24 mouse cellular contexts compared by ENCODE assay signal in the genomic region with DNA sequence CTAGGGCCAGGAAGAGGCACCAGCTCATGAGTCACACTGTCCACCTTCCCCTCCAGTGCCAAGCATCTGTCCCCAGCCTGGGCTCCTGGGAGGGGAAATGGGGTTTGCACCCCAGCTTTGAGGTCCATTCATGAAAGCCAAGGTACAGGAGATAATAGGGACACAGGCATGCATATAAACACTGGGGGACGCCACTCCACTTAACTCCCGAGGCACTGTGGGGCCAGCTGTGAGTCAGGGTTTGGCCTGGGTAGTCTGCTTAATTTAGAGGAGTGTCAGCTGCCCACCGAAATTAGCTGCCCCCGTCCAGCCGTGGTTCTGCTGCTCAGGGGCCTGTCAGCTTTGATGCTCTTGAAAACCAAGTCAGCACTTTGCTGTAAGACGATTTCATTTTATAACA. TPM values are rescaled to one million over a fixed set of nuclear protein-coding genes. Genes with fewer than 3 reads are reported as not detected.
DNase-seq lines count a peak whose midpoint lies in the region; ATAC-seq and TF ChIP-seq lines count a peak whose summit lies in the region.
"Had no signal": no experiment of that assay in that cellular context is flagged by ENCODE, and none has a peak within 500 bp of the region (broad histone marks: within the 10 kb centered on the region; RNA-seq: fewer than 3 reads in every experiment).

No protein-coding gene starts in this region.

- ATAC-seq in forebrain, embryonic 14.5 days = no peak
- peak; percentile 54 for ATAC-seq in hindbrain, embryonic 11.5 days (ENCODE audit: low FRiP score)
- ATAC-seq in hindbrain, postnatal 0 days = no peak
- ATAC-seq: activated CD4-positive, CD25-positive, alpha-beta regulatory T cell, adult 4 months; forebrain, embryonic 16.5 days; inflammation-experienced regulatory T-cells, adult 6 months; intestine, embryonic 16.5 days had no signal

- WGBS in forebrain, embryonic 10.5 days = 79% methylated on average over 6 of the region's 6 CpGs
- 72% methylated on average over 6 of the region's 6 CpGs for WGBS in forebrain, embryonic 14.5 days
- WGBS in hindbrain, embryonic 11.5 days = 67% methylated on average over 6 of the region's 6 CpGs
- 46% methylated on average over 6 of the region's 6 CpGs for WGBS in hindbrain, postnatal 0 days
- 69% methylated on average over 6 of the region's 6 CpGs for WGBS in embryonic facial prominence, embryonic 10.5 days

- H3K9me3 ChIP-seq in forebrain, embryonic 10.5 days = no peaks in the 10 kb centered on the region
- no peaks in the 10 kb centered on the region for H3K9me3 ChIP-seq in forebrain, embryonic 14.5 days (replicated peaks; ENCODE audit: control insufficient read depth, low read length)
- H3K9me3 ChIP-seq in hindbrain, embryonic 11.5 days (ENCODE audit: control insufficient read depth, low read length) = no peaks in the 10 kb centered on the region
- no peaks in the 10 kb centered on the region for H3K9me3 ChIP-seq in hindbrain, postnatal 0 days (ENCODE audit: low read length)
- H3K9me3 ChIP-seq in embryonic facial prominence, embryonic 10.5 days = no peaks in the 10 kb centered on the region
- H3K9me3 ChIP-seq: embryonic facial prominence, embryonic 12.5 days; embryonic facial prominence, embryonic 15.5 days; forebrain, embryonic 12.5 days; hindbrain, embryonic 15.5 days had no signal

- H3K9ac ChIP-seq in forebrain, embryonic 14.5 days (ENCODE audit: low read length) = no peak overlapping the region
- no peak overlapping the region for H3K9ac ChIP-seq in hindbrain, embryonic 11.5 days (ENCODE audit: low read depth, low read length)
- no peak overlapping the region for H3K9ac ChIP-seq in hindbrain, postnatal 0 days (replicated peaks; ENCODE audit: low read length)
- H3K9ac ChIP-seq: embryonic facial prominence, embryonic 12.5 days; embryonic facial prominence, embryonic 15.5 days; forebrain, embryonic 12.5 days; hindbrain, embryonic 15.5 days had no signal

- peaks cover 32% of the 10 kb centered on the region for H3K4me1 ChIP-seq in forebrain, embryonic 10.5 days
- no peaks in the 10 kb centered on the region for H3K4me1 ChIP-seq in forebrain, embryonic 14.5 days (ENCODE audit: control insufficient read depth, insufficient read depth, low read length)
- H3K4me1 ChIP-seq in hindbrain, embryonic 11.5 days (replicated peaks; ENCODE audit: control insufficient read depth, insufficient read depth, low read length) = peaks cover 3% of the 10 kb centered on the region; the same call in 1 of the 2 replicates
- no peaks in the 10 kb centered on the region for H3K4me1 ChIP-seq in hindbrain, postnatal 0 days (ENCODE audit: insufficient read depth, low read length)
- peaks cover 34% of the 10 kb centered on the region for H3K4me1 ChIP-seq in embryonic facial prominence, embryonic 10.5 days
- H3K4me1 ChIP-seq: embryonic facial prominence, embryonic 12.5 days; embryonic facial prominence, embryonic 15.5 days; hindbrain, embryonic 15.5 days had no signal

- DNase-seq in forebrain, embryonic 10.5 days (ENCODE audit: extremely low spot score, low spot score) = no peak
- DNase-seq in forebrain, embryonic 14.5 days (ENCODE audit: low spot score) = no peak
- DNase-seq in hindbrain, embryonic 11.5 days (ENCODE audit: low spot score) = no peak
- no peak for DNase-seq in hindbrain, postnatal 0 days (ENCODE audit: low spot score)
- no peak for DNase-seq in embryonic facial prominence, embryonic 10.5 days (ENCODE audit: low spot score)
- DNase-seq in kidney, postnatal 25 days = no peak
- DNase-seq: adrenal gland, postnatal 10 days; adrenal gland, postnatal 36 days; cerebellum, adult 18-20 months; cerebellum, adult 9-10 months; cerebellum, postnatal 14 days; gastrocnemius, postnatal 10 days; gastrocnemius, postnatal 36 days; heart, postnatal 36 days; kidney, adult 18-20 months had no signal

- no peaks in the 10 kb centered on the region for H3K27me3 ChIP-seq in forebrain, embryonic 10.5 days (ENCODE audit: poor library complexity, severe bottlenecking)
- no peaks in the 10 kb centered on the region for H3K27me3 ChIP-seq in forebrain, embryonic 14.5 days (replicated peaks; ENCODE audit: control insufficient read depth, insufficient read depth, low read length)
- no peaks in the 10 kb centered on the region for H3K27me3 ChIP-seq in hindbrain, embryonic 11.5 days (ENCODE audit: control insufficient read depth, insufficient read depth, low read length)
- H3K27me3 ChIP-seq in hindbrain, postnatal 0 days (ENCODE audit: insufficient read depth, low read length) = no peaks in the 10 kb centered on the region
- H3K27me3 ChIP-seq in embryonic facial prominence, embryonic 10.5 days (replicated peaks; ENCODE audit: low read depth, poor library complexity, severe bottlenecking) = no peaks in the 10 kb centered on the region
- H3K27me3 ChIP-seq: embryonic facial prominence, embryonic 12.5 days; embryonic facial prominence, embryonic 15.5 days; hindbrain, embryonic 15.5 days had no signal

- no peaks in the 10 kb centered on the region for H3K36me3 ChIP-seq in forebrain, embryonic 10.5 days (replicated peaks)
- H3K36me3 ChIP-seq in forebrain, embryonic 14.5 days (ENCODE audit: control insufficient read depth, insufficient read depth, low read length) = no peaks in the 10 kb centered on the region
- H3K36me3 ChIP-seq in hindbrain, embryonic 11.5 days (ENCODE audit: control insufficient read depth, insufficient read depth, low read length) = no peaks in the 10 kb centered on the region
- H3K36me3 ChIP-seq in hindbrain, postnatal 0 days (ENCODE audit: insufficient read depth, low read length) = no peaks in the 10 kb centered on the region
- H3K36me3 ChIP-seq in embryonic facial prominence, embryonic 10.5 days (replicated peaks) = no peaks in the 10 kb centered on the region
- H3K36me3 ChIP-seq: embryonic facial prominence, embryonic 12.5 days; embryonic facial prominence, embryonic 15.5 days; forebrain, embryonic 12.5 days; hindbrain, embryonic 15.5 days had no signal

- no peak for TF ChIP-seq CTCF in hindbrain, postnatal 0 days (IDR thresholded peaks at IDR 0.05; ENCODE audit: low read depth)

- no peak overlapping the region for H3K4me3 ChIP-seq in forebrain, embryonic 10.5 days
- no peak overlapping the region for H3K4me3 ChIP-seq in forebrain, embryonic 14.5 days (ENCODE audit: low read depth, low read length)
- no peak overlapping the region for H3K4me3 ChIP-seq in hindbrain, embryonic 11.5 days (ENCODE audit: low read depth, low read length)
- no peak overlapping the region for H3K4me3 ChIP-seq in hindbrain, postnatal 0 days (ENCODE audit: low read length)
- H3K4me3 ChIP-seq in embryonic facial prominence, embryonic 10.5 days = no peak overlapping the region
- H3K4me3 ChIP-seq: embryonic facial prominence, embryonic 12.5 days; embryonic facial prominence, embryonic 15.5 days; forebrain, embryonic 12.5 days; hindbrain, embryonic 15.5 days had no signal

- peak overlapping the region; percentile 52; the same call in 1 of the 2 replicates for H3K27ac ChIP-seq in forebrain, embryonic 10.5 days
- H3K27ac ChIP-seq in forebrain, embryonic 14.5 days (ENCODE audit: low read depth, low read length) = no peak overlapping the region
- peak overlapping the region; percentile 33; the same call in 1 of the 2 replicates for H3K27ac ChIP-seq in hindbrain, embryonic 11.5 days (ENCODE audit: low read depth, low read length)
- no peak overlapping the region for H3K27ac ChIP-seq in hindbrain, postnatal 0 days
- H3K27ac ChIP-seq in embryonic facial prominence, embryonic 10.5 days (replicated peaks) = 0 out of 2 replicates have a peak overlapping the region, but pooled peaks have one; percentile 14
- H3K27ac ChIP-seq: embryonic facial prominence, embryonic 12.5 days; embryonic facial prominence, embryonic 15.5 days; forebrain, embryonic 12.5 days; hindbrain, embryonic 15.5 days had no signal

- no peak overlapping the region for H3K4me2 ChIP-seq in forebrain, embryonic 14.5 days (ENCODE audit: low read length)
- H3K4me2 ChIP-seq in hindbrain, embryonic 11.5 days (replicated peaks; ENCODE audit: low read depth, low read length) = no peak overlapping the region
- no peak overlapping the region for H3K4me2 ChIP-seq in hindbrain, postnatal 0 days (ENCODE audit: low read depth, low read length)
- H3K4me2 ChIP-seq: embryonic facial prominence, embryonic 12.5 days; embryonic facial prominence, embryonic 15.5 days; forebrain, embryonic 12.5 days; heart, embryonic 11.5 days; hindbrain, embryonic 15.5 days had no signal

RNA-seq across cellular contexts. Expression of a gene that starts 39.8 kb away (rescaled TPM):
- polyA plus RNA-seq in forebrain, embryonic 10.5 days (2016; fragmentation: Nextera tagmentation; extraction: Ambion mirVana) = 4.4 and 5.5 TPM in 2 replicates
- polyA plus RNA-seq in forebrain, embryonic 14.5 days (2014; fragmentation: Nextera tagmentation; extraction: Ambion mirVana) = 8.9 and 10.7 TPM in 2 replicates
- polyA plus RNA-seq in hindbrain, embryonic 11.5 days (2014; fragmentation: Nextera tagmentation; extraction: Ambion mirVana) = 5.2 and 5.7 TPM in 2 replicates
- total RNA-seq in hindbrain, postnatal 0 days (2014; rRNA removed) = 50.2 and 50.9 TPM in 2 replicates
- 26.6 and 29.0 TPM in 2 replicates for polyA plus RNA-seq in hindbrain, postnatal 0 days (2015; fragmentation: Nextera tagmentation; extraction: Ambion mirVana)
- 8.4 and 8.7 TPM in 2 replicates for polyA plus RNA-seq in embryonic facial prominence, embryonic 10.5 days (2016; fragmentation: Nextera tagmentation; extraction: Ambion mirVana)

Comparison
In these comparisons a context has a peak if more than half of its experiments do, and no peak if none do; other contexts are left out.
1. H3K27ac ChIP-seq: peak in forebrain, embryonic 10.5 days (single experiment), hindbrain, embryonic 11.5 days (single experiment) and embryonic facial prominence, embryonic 10.5 days (single experiment); none in forebrain, embryonic 14.5 days (single experiment) and hindbrain, postnatal 0 days (single experiment).